Mouse (Mus musculus): ENCODE measurements around the gene 2610008E11Rik.
A peak's percentile ranks its signal among the peaks of the same experiment; 100 is the strongest.
"Not testable (repeated sequence)": the region's sequence is repeated elsewhere in the genome, so short reads cannot be mapped to it uniquely, and the experiment has no call there.

The 2610008E11Rik gene

GRCm38 (mm10) chr10:79097161-79097754 is at the start of gene 2610008E11Rik:
TSS of gene 2610008E11Rik (minus strand) at chr10:79097600.
- DNase-seq = peak; percentile 95

GRCm38 (mm10) chr10:79116125-79116849 is 18.9 kb upstream of the 2610008E11Rik start:
- peak; percentile 79 for DNase-seq

GRCm38 (mm10) chr10:79115085-79115484 is 17.7 kb upstream of the 2610008E11Rik start:
- no peak for DNase-seq

GRCm38 (mm10) chr10:79110482-79110881 is 13.1 kb upstream of the 2610008E11Rik start:
- no peak for DNase-seq

- no peak for DNase-seq
These were observed 11.8 kb upstream of the 2610008E11Rik start for GRCm38 (mm10) chr10:79109156-79109555.

GRCm38 (mm10) chr10:79107531-79107930 is 10.1 kb upstream of the 2610008E11Rik start:
- DNase-seq = no peak

- peak; percentile 22 for DNase-seq
These were observed 9.2 kb upstream of the 2610008E11Rik start for GRCm38 (mm10) chr10:79106325-79107282.

GRCm38 (mm10) chr10:79096706-79097105 is 694 bp downstream of the 2610008E11Rik start:
- DNase-seq = no peak

GRCm38 (mm10) chr10:79091731-79092130 is 5.7 kb downstream of the 2610008E11Rik start:
- DNase-seq = no peak

- no peak for DNase-seq
These were observed 8.4 kb downstream of the 2610008E11Rik start for GRCm38 (mm10) chr10:79089000-79089399.

GRCm38 (mm10) chr10:79086577-79086976 is 10.8 kb downstream of the 2610008E11Rik start:
- DNase-seq = no peak

- DNase-seq = not testable (repeated sequence)
These were observed 40.0 kb downstream of the 2610008E11Rik start for GRCm38 (mm10) chr10:79057370-79057769.

- DNase-seq = not testable (repeated sequence)
These were observed 54.9 kb downstream of the 2610008E11Rik start for GRCm38 (mm10) chr10:79042457-79042856.

- DNase-seq = no peak
These were observed 69.0 kb downstream of the 2610008E11Rik start, which contains the start of gene Olfr57 for GRCm38 (mm10) chr10:79028441-79028840. TSS of gene Olfr57 (plus strand) at chr10:79028741.
